Mouse (Mus musculus): ENCODE data around the gene Zmynd15. TPM values are rescaled to one million over a fixed set of nuclear protein-coding genes. Genes with fewer than 3 reads are reported as not detected.

The Zmynd15 gene
- polyA plus RNA-seq, 1 experiment = 7.1 TPM

DNA sequence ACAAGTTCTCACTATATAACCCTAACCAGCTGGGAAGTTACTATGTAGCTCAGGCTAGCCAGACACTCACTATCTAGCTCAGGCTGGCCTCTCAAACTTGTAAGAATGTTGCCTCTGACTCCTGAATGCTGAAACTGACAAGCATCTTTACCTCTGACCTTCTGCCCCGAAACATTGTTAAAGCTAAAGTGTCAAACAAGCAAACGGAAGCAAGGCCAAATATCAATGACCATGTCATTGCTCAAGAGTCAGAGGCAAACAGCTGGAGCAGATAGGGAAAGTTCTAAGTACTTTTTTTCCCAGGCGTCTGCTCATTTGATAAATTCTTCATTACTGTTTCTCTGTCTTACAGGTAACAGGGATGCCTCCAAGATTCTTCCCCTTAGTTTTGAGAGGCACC lies 42.8 kb downstream of the Zmynd15 start:
- H3K4me3 ChIP-seq (ENCODE audit: low read depth, low read length) = no peak overlapping the region
- peak overlapping the region; percentile 66; the same call in 1 of the 2 replicates for H3K27ac ChIP-seq (ENCODE audit: insufficient read depth, low read depth, low read length)
- H3K4me1 ChIP-seq (ENCODE audit: control insufficient read depth, insufficient read depth, insufficient read length, low read length) = peaks cover 22% of the 10 kb centered on the region
- 26% methylated on average over 3 of the region's 3 CpGs for WGBS
- H3K36me3 ChIP-seq (ENCODE audit: control insufficient read depth, insufficient read depth, low read length) = no peaks in the 10 kb centered on the region; the same call in 1 of the 2 replicates
- H3K27me3 ChIP-seq (ENCODE audit: control insufficient read depth, insufficient read depth, low read length) = no peaks in the 10 kb centered on the region
- TF ChIP-seq CTCF (IDR thresholded peaks at IDR 0.05; ENCODE audit: extremely low read depth, insufficient read length, insufficient replicate concordance, low read depth, low read length) = no peak
- no peak for TF ChIP-seq POLR2A (IDR thresholded peaks at IDR 0.05; ENCODE audit: low read depth, low read length)

DNA sequence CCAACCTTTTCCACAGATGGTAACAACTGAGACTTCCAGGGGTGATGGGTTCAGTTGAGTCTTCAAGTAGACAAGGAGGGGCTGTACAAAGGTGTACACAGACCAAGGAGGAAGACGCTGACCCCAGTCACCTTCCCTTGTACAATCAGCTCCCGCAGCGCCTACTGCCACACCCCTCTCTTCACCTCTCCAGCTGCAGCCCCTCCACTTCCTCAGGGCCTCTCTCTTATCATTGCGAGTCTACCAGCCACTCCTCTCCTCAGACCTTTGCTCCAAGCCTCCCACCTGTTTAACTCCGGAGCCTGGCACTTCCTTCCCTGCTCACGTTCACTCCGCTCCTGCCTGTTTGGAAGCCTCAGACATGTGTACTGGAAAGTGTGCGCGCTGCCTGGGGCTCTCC lies 45.7 kb downstream of the Zmynd15 start, which contains the start of gene Tm4sf5:
TSS of gene Tm4sf5 (plus strand) at position 275 of the 400 bp plus-strand sequence.
- peak within 1 kb of the TSS; percentile 94 for H3K27ac ChIP-seq (ENCODE audit: insufficient read depth, low read depth, low read length)
- WGBS = 24% methylated on average over 9 of the region's 9 CpGs

DNA sequence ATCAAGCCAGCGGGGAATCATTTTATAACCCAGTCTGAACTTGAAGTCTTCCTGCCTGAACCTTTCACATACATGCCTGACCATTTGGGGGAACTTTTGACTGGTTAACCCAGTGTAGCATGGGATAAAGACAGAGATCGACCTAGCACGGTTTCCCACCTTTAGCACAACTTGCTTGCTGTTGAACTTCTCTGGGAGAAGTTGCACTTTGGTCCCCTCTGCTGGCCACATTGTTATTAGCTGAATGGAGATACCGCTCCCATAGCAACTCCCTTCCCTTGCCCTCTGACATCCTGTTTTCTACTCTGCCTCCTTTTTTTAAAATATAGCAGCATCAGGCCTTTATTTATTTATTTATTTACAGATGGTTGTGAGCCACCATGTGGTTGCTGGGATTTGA lies 47.2 kb downstream of the Zmynd15 start:
- TF ChIP-seq POLR2A (IDR thresholded peaks at IDR 0.05; ENCODE audit: low read depth, low read length) (no peak), CTCF (IDR thresholded peaks at IDR 0.05; ENCODE audit: extremely low read depth, insufficient read length, insufficient replicate concordance, low read depth, low read length) (peak; percentile 48; the same call in 1 of the 2 replicates)
- no peaks in the 10 kb centered on the region for H3K27me3 ChIP-seq (ENCODE audit: control insufficient read depth, insufficient read depth, low read length)
- H3K4me1 ChIP-seq (ENCODE audit: control insufficient read depth, insufficient read depth, insufficient read length, low read length) = peaks cover 20% of the 10 kb centered on the region
- peaks cover 20% of the 10 kb centered on the region for H3K36me3 ChIP-seq (ENCODE audit: control insufficient read depth, insufficient read depth, low read length)
- WGBS = 7% methylated on average over 4 of the region's 4 CpGs
- peak overlapping the region; percentile 34; the same call in 1 of the 2 replicates for H3K4me3 ChIP-seq (ENCODE audit: low read depth, low read length)
- peak overlapping the region; percentile 94 for H3K27ac ChIP-seq (ENCODE audit: insufficient read depth, low read depth, low read length)

More for the DNA sequence above, 45.7 kb downstream of the Zmynd15 start, which contains the start of gene Tm4sf5:
- TF ChIP-seq POLR2A (IDR thresholded peaks at IDR 0.05; ENCODE audit: low read depth, low read length) (peak; percentile 70; the same call in 1 of the 2 replicates), CTCF (IDR thresholded peaks at IDR 0.05; ENCODE audit: extremely low read depth, insufficient read length, insufficient replicate concordance, low read depth, low read length) (no peak)
- Histone ChIP-seq H3K36me3 (ENCODE audit: control insufficient read depth, insufficient read depth, low read length) (peaks cover 9% of the 10 kb centered on the region), H3K4me1 (ENCODE audit: control insufficient read depth, insufficient read depth, insufficient read length, low read length) (peaks cover 27% of the 10 kb centered on the region), H3K4me3 (ENCODE audit: low read depth, low read length) (peak within 1 kb of the TSS; percentile 75), H3K27me3 (ENCODE audit: control insufficient read depth, insufficient read depth, low read length) (no peaks in the 10 kb centered on the region)

GRCm38 (mm10) chr11:70506962-70507515 lies 47.8 kb downstream of the Zmynd15 start:
- peaks cover 23% of the 10 kb centered on the region for H3K36me3 ChIP-seq (ENCODE audit: control insufficient read depth, insufficient read depth, low read length)
- H3K27ac ChIP-seq (ENCODE audit: insufficient read depth, low read depth, low read length) = no peak overlapping the region; the same call in 1 of the 2 replicates
- H3K27me3 ChIP-seq (ENCODE audit: control insufficient read depth, insufficient read depth, low read length) = no peaks in the 10 kb centered on the region
- 71% methylated on average over 7 of the region's 7 CpGs for WGBS
- H3K4me1 ChIP-seq (ENCODE audit: control insufficient read depth, insufficient read depth, insufficient read length, low read length) = peaks cover 19% of the 10 kb centered on the region
- TF ChIP-seq POLR2A (IDR thresholded peaks at IDR 0.05; ENCODE audit: low read depth, low read length) = no peak
- TF ChIP-seq CTCF (IDR thresholded peaks at IDR 0.05; ENCODE audit: extremely low read depth, insufficient read length, insufficient replicate concordance, low read depth, low read length) = no peak
- peak overlapping the region; percentile 34; the same call in 1 of the 2 replicates for H3K4me3 ChIP-seq (ENCODE audit: low read depth, low read length)

GRCm38 (mm10) chr11:70509753-70510564 lies 50.7 kb downstream of the Zmynd15 start:
- Histone ChIP-seq H3K27me3 (ENCODE audit: control insufficient read depth, insufficient read depth, low read length) (no peaks in the 10 kb centered on the region), H3K36me3 (ENCODE audit: control insufficient read depth, insufficient read depth, low read length) (peaks cover 25% of the 10 kb centered on the region), H3K27ac (ENCODE audit: insufficient read depth, low read depth, low read length) (peak overlapping the region; percentile 72), H3K4me1 (ENCODE audit: control insufficient read depth, insufficient read depth, insufficient read length, low read length) (peaks cover 19% of the 10 kb centered on the region), H3K4me3 (ENCODE audit: low read depth, low read length) (peak overlapping the region; percentile 51)
- TF ChIP-seq CTCF (IDR thresholded peaks at IDR 0.05; ENCODE audit: extremely low read depth, insufficient read length, insufficient replicate concordance, low read depth, low read length) (peak; percentile 67), POLR2A (IDR thresholded peaks at IDR 0.05; ENCODE audit: low read depth, low read length) (no peak)
- 13% methylated on average over 19 of the region's 19 CpGs for WGBS

GRCm38 (mm10) chr11:70511242-70511641 lies 52.0 kb downstream of the Zmynd15 start:
- 85% methylated on average over 2 of the region's 2 CpGs for WGBS
- Histone ChIP-seq H3K4me3 (ENCODE audit: low read depth, low read length) (no peak overlapping the region), H3K27me3 (ENCODE audit: control insufficient read depth, insufficient read depth, low read length) (no peaks in the 10 kb centered on the region), H3K4me1 (ENCODE audit: control insufficient read depth, insufficient read depth, insufficient read length, low read length) (peaks cover 19% of the 10 kb centered on the region), H3K36me3 (ENCODE audit: control insufficient read depth, insufficient read depth, low read length) (peaks cover 25% of the 10 kb centered on the region), H3K27ac (ENCODE audit: insufficient read depth, low read depth, low read length) (no peak overlapping the region)
- TF ChIP-seq POLR2A (IDR thresholded peaks at IDR 0.05; ENCODE audit: low read depth, low read length) = no peak
- TF ChIP-seq CTCF (IDR thresholded peaks at IDR 0.05; ENCODE audit: extremely low read depth, insufficient read length, insufficient replicate concordance, low read depth, low read length) = no peak

DNA sequence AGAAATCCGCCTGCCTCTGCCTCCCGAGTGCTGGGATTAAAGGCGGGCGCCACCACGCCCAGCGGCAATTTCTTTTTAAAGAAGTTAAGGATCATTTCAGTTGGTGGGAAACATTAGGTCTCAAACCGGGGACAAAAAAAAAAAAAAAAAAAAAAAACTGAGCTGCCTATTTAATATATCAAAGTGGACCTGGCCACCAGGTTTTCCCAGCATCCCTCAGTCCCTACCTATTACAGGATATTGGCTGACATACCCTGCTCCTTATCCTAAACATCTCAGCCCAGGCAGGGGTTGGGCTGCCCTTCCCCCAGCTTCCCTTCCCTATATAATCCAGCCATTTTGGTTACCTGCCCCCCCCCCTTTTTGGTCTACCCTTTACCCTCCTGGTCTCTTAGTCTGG lies 52.6 kb downstream of the Zmynd15 start:
- TF ChIP-seq CTCF (IDR thresholded peaks at IDR 0.05; ENCODE audit: extremely low read depth, insufficient read length, insufficient replicate concordance, low read depth, low read length) (no peak), POLR2A (IDR thresholded peaks at IDR 0.05; ENCODE audit: low read depth, low read length) (no peak)
- 94% methylated on average over 7 of the region's 7 CpGs for WGBS
- Histone ChIP-seq H3K4me1 (ENCODE audit: control insufficient read depth, insufficient read depth, insufficient read length, low read length) (peaks cover 19% of the 10 kb centered on the region), H3K27me3 (ENCODE audit: control insufficient read depth, insufficient read depth, low read length) (no peaks in the 10 kb centered on the region), H3K4me3 (ENCODE audit: low read depth, low read length) (no peak overlapping the region), H3K27ac (ENCODE audit: insufficient read depth, low read depth, low read length) (no peak overlapping the region), H3K36me3 (ENCODE audit: control insufficient read depth, insufficient read depth, low read length) (peaks cover 25% of the 10 kb centered on the region)
